20 mouse cellular contexts compared by ENCODE assay signal in the genomic region with DNA sequence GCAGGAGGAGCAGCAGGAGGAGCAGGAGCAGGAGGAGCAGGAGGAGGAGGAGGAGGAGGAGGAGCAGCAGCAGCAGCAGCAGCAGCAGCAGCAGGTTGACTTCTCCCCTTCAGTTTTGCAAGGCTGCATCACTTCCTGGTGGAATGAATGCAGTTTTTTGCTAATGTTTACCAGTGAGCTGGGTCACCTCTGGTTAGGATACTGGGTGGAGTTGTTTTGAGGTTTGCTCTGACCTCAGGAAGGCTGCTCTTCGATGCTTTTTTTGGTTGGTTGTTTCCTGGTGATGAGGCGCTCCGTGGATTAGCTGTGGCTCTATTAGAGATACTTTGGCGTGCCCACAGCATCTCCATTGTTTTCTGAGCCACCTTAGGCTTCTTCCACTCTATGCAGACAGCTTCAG. TPM values are rescaled to one million over a fixed set of nuclear protein-coding genes. Genes with fewer than 3 reads are reported as not detected.
"Had no signal": no experiment of that assay in that cellular context is flagged by ENCODE, and none has a peak within 500 bp of the region (broad histone marks: within the 10 kb centered on the region; RNA-seq: fewer than 3 reads in every experiment).

No protein-coding gene starts in this region.

- H3K27ac ChIP-seq: kidney, postnatal 0 days; layer of hippocampus, adult 2 months; limb, embryonic 10.5 days; limb, embryonic 13.5 days; liver, embryonic 12.5 days; liver, embryonic 15.5 days; lung, embryonic 15.5 days; neural tube, embryonic 13.5 days had no signal

- H3K4me3 ChIP-seq: layer of hippocampus, adult 2 months; limb, embryonic 10.5 days; limb, embryonic 13.5 days; liver, embryonic 12.5 days; liver, embryonic 15.5 days; lung, embryonic 15.5 days; neural tube, embryonic 13.5 days had no signal

- H3K9ac ChIP-seq: limb, embryonic 13.5 days; liver, embryonic 12.5 days; liver, embryonic 15.5 days; lung, embryonic 15.5 days; neural tube, embryonic 13.5 days had no signal

- H3K27me3 ChIP-seq: limb, embryonic 13.5 days; liver, embryonic 12.5 days; liver, embryonic 15.5 days; lung, embryonic 15.5 days; neural tube, embryonic 13.5 days had no signal

- H3K9me3 ChIP-seq: limb, embryonic 10.5 days; limb, embryonic 13.5 days; liver, embryonic 12.5 days; liver, embryonic 15.5 days; lung, embryonic 15.5 days; neural tube, embryonic 13.5 days had no signal

- ATAC-seq: liver, embryonic 12.5 days had no signal

- DNase-seq: kidney, adult 18-20 months; layer of hippocampus, adult 9-11 months; liver; lung, adult 18-20 months; lung, postnatal 10 days; lung, postnatal 36 days; midbrain, embryonic 14.5 days; retina, postnatal 1 day; right cerebral cortex, postnatal 25 days; thymus, adult 18-20 months; thymus, postnatal 36 days had no signal

- H3K4me1 ChIP-seq: limb, embryonic 13.5 days; lung, embryonic 15.5 days; neural tube, embryonic 13.5 days had no signal

- H3K4me2 ChIP-seq: limb, embryonic 13.5 days; liver, embryonic 12.5 days; liver, embryonic 15.5 days; lung, embryonic 15.5 days; neural tube, embryonic 13.5 days had no signal

- H3K36me3 ChIP-seq: limb, embryonic 10.5 days; limb, embryonic 13.5 days; lung, embryonic 15.5 days; neural tube, embryonic 13.5 days had no signal

RNA-seq across cellular contexts. Expression of gene Slc22a21, which starts 37.5 kb away (rescaled TPM):
- total RNA-seq: neutrophil, adult 5-6 weeks had no signal
